Mouse (Mus musculus): Measurements from ENCODE around the gene Zfp598. TPM values are rescaled to one million over a fixed set of nuclear protein-coding genes. Genes with fewer than 3 reads are reported as not detected.

Gene Zfp598
- polyA plus RNA-seq, 1 experiment from 2014 or later: 27.6 TPM

DNA sequence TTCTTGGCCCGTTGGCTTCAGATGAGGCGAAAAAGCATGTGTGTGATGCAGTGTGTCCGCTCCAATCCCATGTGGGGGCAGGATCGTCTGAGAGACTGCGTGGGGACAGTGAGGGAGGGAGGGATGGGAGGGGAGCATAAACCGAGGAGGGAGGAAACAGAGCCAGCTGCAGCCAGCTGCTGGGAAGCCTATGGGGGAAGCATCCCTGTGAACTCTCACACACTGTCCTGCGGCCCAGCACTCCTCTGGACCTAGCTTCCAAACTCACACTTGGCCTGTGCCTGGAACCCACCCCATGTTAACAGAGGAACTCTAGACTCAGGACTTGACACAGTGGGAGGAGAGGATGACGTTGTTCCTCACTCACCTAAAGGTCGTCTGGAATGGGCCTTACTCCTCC lies 30.6 kb upstream of the Zfp598 start:
- Histone ChIP-seq H3K4me1 (peaks cover 52% of the 10 kb centered on the region), H3K27me3 (no peaks in the 10 kb centered on the region), H3K9me3 (replicated peaks) (no peaks in the 10 kb centered on the region), H3K4me2 (no peak overlapping the region), H3K27ac (peak overlapping the region; percentile 89), H3K4me3 (replicated peaks) (no peak overlapping the region), H3K36me3 (peaks cover 48% of the 10 kb centered on the region), H3K9ac (no peak overlapping the region)
- peak; percentile 85 for ATAC-seq (replicated peaks; ENCODE audit: low FRiP score)
- whole genome bisulfite sequencing: 34% methylated on average over 9 of the region's 9 CpGs

DNA sequence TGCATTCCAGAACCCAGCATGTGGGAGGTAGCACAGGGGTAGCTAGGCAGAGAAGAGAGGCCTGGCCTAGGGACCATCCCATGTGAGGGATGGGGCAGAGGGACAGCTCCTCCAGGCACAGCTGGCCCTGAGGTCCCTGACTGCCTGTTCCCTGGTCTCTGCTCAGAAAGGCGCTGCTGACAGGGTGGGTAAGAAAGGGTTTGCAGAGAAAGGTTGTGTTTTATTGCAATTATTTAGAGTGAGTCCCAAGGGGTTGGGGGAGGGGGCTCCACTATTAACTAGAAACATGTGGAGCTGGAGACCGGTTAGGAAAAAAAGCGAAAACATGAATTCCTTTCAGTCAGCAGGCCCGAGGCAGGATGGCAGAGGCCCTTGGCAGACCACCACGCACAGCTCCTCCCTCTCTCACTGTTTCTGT lies 29.9 kb upstream of the Zfp598 start:
- 0 out of 2 replicates have a peak overlapping the region, but pooled peaks have one; percentile 1 for H3K9ac ChIP-seq
- H3K27ac ChIP-seq: peak overlapping the region; percentile 89
- H3K36me3 ChIP-seq: peaks cover 48% of the 10 kb centered on the region
- 50% methylated on average over 5 of the region's 5 CpGs for WGBS
- H3K4me2 ChIP-seq: no peak overlapping the region
- H3K4me3 ChIP-seq (replicated peaks): no peak overlapping the region
- no peaks in the 10 kb centered on the region for H3K27me3 ChIP-seq
- ATAC-seq (replicated peaks; ENCODE audit: low FRiP score): peak; percentile 61
- H3K4me1 ChIP-seq: peaks cover 55% of the 10 kb centered on the region
- H3K9me3 ChIP-seq (replicated peaks): no peaks in the 10 kb centered on the region

DNA sequence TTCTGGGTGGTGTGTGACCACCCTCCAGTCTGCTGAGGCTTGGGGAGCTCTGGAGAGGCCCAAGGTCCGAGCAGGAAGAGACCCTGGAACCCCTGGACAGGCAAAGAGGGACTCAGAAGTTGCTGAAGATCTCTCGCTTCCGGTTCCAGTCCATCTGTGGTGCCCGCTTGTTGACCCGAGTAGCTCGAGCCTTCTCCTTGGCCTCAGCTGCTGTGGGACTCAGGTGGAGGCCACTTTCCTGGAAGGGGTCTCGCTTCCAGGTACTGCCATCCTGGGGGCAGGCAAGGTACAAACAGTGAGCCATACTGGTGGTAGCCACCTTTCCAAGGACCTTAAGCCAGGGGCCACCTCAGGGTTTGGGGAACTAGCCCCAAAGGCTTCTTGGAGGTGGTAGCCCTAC lies 29.4 kb upstream of the Zfp598 start:
- Histone ChIP-seq H3K36me3 (peaks cover 48% of the 10 kb centered on the region), H3K4me1 (peaks cover 58% of the 10 kb centered on the region), H3K9me3 (replicated peaks) (no peaks in the 10 kb centered on the region), H3K4me2 (no peak overlapping the region), H3K9ac (0 out of 2 replicates have a peak overlapping the region, but pooled peaks have one; percentile 17), H3K27me3 (no peaks in the 10 kb centered on the region), H3K27ac (peak overlapping the region; percentile 89), H3K4me3 (replicated peaks) (no peak overlapping the region)
- 83% methylated on average over 7 of the region's 7 CpGs for WGBS
- ATAC-seq (replicated peaks; ENCODE audit: low FRiP score): no peak

DNA sequence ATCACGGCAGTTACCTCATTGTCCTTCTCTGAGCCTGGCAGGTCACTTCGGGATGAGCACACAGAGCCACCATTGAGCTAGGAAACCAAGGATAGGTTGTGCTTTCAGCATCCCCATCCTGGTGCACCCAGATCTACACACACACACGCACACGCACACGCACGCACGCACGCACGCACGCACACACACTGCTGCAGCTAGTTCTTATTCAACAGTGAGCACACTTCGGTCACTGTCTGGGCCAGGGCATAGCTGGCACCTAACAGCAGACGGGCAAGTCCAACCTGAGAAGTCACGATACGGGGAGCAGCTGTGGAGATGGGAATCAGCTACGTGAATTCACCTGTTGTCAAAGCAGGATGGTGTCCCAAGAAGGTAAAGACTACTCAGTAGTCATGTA lies 28.9 kb upstream of the Zfp598 start:
- H3K9me3 ChIP-seq (replicated peaks): no peaks in the 10 kb centered on the region
- peak overlapping the region; percentile 89 for H3K27ac ChIP-seq
- H3K27me3 ChIP-seq: no peaks in the 10 kb centered on the region
- H3K4me2 ChIP-seq: no peak overlapping the region
- no peak overlapping the region for H3K4me3 ChIP-seq (replicated peaks)
- 96% methylated on average over 15 of the region's 15 CpGs for WGBS
- H3K36me3 ChIP-seq: peaks cover 47% of the 10 kb centered on the region
- no peak overlapping the region for H3K9ac ChIP-seq
- H3K4me1 ChIP-seq: peaks cover 63% of the 10 kb centered on the region
- no peak for ATAC-seq (replicated peaks; ENCODE audit: low FRiP score)

DNA sequence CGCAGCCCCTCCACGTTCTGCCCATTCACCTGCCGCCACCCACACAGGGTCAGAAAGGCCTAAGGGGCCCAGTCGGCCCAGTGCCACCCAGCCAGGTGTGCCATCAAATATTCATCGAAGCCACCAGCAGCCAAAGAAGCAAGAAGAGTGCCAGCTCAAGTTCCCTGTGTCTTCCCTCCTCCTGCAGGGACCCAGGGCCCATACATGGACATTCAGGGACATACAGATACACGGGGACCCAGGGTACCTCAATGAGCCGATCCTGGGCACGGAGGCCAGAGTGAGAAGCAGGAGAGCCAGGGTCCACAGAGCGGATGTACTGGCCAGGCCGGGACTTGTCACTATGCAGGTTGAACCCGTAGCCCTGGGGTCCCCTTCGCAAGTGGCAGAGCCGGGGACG lies 27.5 kb upstream of the Zfp598 start:
- no peaks in the 10 kb centered on the region for H3K9me3 ChIP-seq (replicated peaks)
- H3K4me1 ChIP-seq: peaks cover 67% of the 10 kb centered on the region
- peaks cover 40% of the 10 kb centered on the region for H3K36me3 ChIP-seq
- no peak overlapping the region for H3K27ac ChIP-seq
- WGBS: 88% methylated on average over 14 of the region's 14 CpGs
- no peak overlapping the region for H3K4me2 ChIP-seq
- H3K27me3 ChIP-seq: no peaks in the 10 kb centered on the region
- no peak for ATAC-seq (replicated peaks; ENCODE audit: low FRiP score)
- H3K9ac ChIP-seq: no peak overlapping the region
- H3K4me3 ChIP-seq (replicated peaks): no peak overlapping the region

DNA sequence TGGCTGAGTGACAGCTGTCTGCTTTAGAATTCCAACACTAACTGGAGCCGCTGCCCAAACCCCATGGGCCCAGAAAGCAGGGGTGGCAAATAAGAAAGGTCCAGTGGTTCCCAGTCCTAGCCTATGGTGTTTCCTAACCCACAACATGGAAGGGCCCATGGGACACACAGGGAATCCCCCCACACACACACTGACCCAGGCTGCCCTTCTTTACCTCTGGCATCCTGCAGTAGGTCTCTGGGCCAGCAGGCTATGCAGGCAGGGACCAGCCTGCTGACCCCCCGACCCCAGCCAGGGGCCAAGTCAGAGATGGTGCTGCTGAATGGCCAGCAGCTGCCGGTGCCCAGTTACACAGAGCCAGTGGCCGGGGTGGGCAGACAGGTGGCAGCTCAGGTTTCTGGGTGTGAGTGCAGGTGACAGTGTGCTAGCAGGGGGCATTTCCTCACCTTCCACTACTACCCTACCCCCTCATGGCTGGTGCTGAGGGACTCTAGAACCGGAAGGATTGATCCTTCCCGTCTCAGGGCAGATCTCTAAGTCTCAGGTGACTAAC lies 26.6 kb upstream of the Zfp598 start:
- Histone ChIP-seq H3K27me3 (no peaks in the 10 kb centered on the region), H3K27ac (no peak overlapping the region), H3K36me3 (peaks cover 40% of the 10 kb centered on the region), H3K4me1 (peaks cover 73% of the 10 kb centered on the region), H3K9ac (0 out of 2 replicates have a peak overlapping the region, but pooled peaks have one; percentile 2), H3K4me3 (replicated peaks) (no peak overlapping the region), H3K9me3 (replicated peaks) (no peaks in the 10 kb centered on the region), H3K4me2 (peak overlapping the region; percentile 43; the same call in 1 of the 2 replicates)
- ATAC-seq (replicated peaks; ENCODE audit: low FRiP score): no peak
- WGBS: 67% methylated on average over 6 of the region's 6 CpGs

DNA sequence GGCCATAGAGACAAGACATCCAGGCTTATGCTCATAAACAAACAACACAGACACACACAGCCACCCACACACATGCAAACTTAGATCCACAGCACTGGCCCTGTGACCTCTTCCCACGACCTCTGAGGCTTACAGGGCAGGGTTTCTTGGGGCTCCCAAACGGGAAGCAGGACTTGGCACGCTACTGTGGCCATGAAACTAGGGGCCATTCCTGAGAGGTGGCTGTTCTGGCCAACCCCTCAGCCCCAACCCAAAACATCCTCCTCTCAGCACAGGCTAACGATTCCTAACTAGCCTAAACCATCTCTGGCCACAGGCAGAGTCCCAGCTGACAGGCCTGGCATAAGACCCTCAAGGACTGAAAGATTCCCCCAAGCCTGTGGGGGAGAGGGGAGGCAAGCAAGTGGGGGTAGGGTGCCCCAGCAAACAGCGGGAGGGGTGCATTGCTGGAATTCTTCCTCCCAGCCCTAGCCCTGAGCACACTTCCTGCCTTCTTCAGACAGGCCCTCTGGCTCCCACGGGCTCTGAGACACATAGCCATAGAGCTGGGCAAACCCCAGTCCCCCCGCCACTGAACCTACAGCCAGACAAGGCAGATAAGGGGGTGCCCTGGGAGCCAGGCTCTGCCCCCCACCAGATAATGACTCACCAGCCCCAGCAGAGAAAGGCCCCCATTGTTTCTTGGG lies 25.3 kb upstream of the Zfp598 start:
- Histone ChIP-seq H3K4me2 (peak overlapping the region; percentile 43), H3K27me3 (no peaks in the 10 kb centered on the region), H3K27ac (peak overlapping the region; percentile 88), H3K36me3 (peaks cover 33% of the 10 kb centered on the region), H3K4me3 (replicated peaks) (peak overlapping the region; percentile 17), H3K9me3 (replicated peaks) (no peaks in the 10 kb centered on the region), H3K9ac (peak overlapping the region; percentile 0; the same call in 1 of the 2 replicates), H3K4me1 (peaks cover 71% of the 10 kb centered on the region)
- 28% methylated on average over 7 of the region's 7 CpGs for WGBS
- ATAC-seq (replicated peaks; ENCODE audit: low FRiP score): 0 out of 2 replicates have a peak, but pooled peaks have one; percentile 13

DNA sequence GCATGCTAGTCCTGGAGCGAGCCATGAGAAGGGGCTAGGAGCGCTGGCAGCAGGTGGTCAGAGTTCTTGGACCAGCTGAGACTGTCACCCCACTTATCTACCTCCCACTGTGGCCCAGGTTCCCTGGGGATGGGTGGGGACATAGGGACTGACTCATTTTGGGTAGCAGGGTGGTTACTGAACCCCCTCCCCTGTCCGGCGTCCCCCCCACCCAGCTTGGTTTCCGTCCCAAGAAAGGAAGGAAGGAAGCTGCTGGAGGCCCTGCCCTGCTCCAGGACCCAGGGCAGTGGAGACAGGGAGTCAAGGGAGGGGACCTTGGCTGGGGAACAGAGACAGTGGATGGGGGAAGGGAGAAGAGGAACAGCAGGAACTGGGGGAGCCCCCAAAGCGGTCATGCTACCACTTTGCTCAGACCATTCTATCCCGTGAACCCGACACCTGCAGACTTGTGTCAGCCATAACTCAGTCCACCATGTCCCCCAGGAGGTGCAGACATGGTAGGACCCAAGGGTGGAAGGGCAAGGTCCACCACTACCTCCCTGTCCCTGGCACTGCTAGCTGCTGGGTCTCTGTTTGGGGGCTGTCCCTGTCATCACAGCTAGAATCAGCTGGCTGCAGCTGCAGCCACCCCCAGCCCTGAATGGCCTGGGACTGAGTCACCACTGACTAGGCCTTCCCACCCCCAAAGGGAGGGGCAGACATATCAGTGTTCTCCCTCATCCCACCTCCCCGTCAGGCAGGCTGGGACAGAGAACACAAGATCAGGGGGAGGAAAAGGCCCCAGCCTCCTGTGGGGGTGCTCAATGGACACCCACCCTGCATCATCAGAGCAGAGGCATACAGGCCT lies 24.4 kb upstream of the Zfp598 start:
- no peaks in the 10 kb centered on the region for H3K9me3 ChIP-seq (replicated peaks)
- peaks cover 25% of the 10 kb centered on the region for H3K36me3 ChIP-seq
- peak overlapping the region; percentile 43 for H3K4me2 ChIP-seq
- H3K27me3 ChIP-seq: no peaks in the 10 kb centered on the region
- peak overlapping the region; percentile 88 for H3K27ac ChIP-seq
- 70% methylated on average over 9 of the region's 9 CpGs for WGBS
- peak overlapping the region; percentile 0; the same call in 1 of the 2 replicates for H3K9ac ChIP-seq
- peaks cover 70% of the 10 kb centered on the region for H3K4me1 ChIP-seq
- peak; percentile 20; the same call in 1 of the 2 replicates for ATAC-seq (replicated peaks; ENCODE audit: low FRiP score)
- peak overlapping the region; percentile 17 for H3K4me3 ChIP-seq (replicated peaks)

DNA sequence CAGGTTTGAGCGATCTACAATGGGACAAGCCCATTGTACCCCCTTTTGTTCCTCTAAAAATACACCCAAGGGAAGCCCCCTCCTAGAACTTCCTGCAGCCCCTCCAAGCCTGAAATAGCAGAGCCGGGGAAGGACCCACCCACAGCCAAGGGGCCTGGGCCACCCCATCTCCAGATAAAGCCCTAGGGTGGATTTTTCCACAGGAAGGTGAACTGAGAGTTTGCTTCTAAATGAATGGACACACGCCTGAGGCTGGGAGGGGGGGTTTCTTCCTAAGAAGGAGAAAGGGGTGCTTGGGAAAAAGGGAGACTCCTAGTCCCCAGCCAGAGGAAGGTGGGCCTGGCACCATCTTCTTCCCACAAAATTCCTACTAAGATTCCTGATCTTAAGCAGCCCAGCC lies 23.6 kb upstream of the Zfp598 start:
- Histone ChIP-seq H3K27ac (peak overlapping the region; percentile 88), H3K4me2 (peak overlapping the region; percentile 43), H3K4me1 (peaks cover 70% of the 10 kb centered on the region), H3K9me3 (replicated peaks) (no peaks in the 10 kb centered on the region), H3K9ac (no peak overlapping the region), H3K36me3 (peaks cover 17% of the 10 kb centered on the region), H3K4me3 (replicated peaks) (no peak overlapping the region), H3K27me3 (peaks cover 5% of the 10 kb centered on the region; the same call in 1 of the 2 replicates)
- WGBS: 76% methylated on average over 3 of the region's 3 CpGs
- no peak for ATAC-seq (replicated peaks; ENCODE audit: low FRiP score)

DNA sequence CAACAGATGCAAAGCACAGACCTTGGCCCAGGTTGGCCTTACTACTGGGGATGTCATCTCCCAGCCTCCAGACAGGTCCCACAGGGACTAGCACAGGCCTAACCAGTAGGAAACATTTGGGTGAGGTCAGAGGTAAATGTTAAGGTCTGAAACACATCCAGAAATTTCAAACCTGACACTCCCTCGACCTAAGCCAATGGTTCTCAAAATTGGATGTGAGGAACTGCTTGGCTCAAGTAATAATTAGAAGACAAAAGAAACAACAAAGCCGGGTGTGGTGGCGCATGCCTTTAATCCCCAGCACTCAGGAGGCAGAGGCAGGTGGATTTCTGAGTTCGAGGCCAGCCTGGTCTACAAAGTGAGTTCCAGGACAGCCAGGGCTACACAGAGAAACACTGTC lies 23.1 kb upstream of the Zfp598 start:
- peak overlapping the region; percentile 99 for H3K4me2 ChIP-seq
- H3K27ac ChIP-seq: peak overlapping the region; percentile 88
- H3K9me3 ChIP-seq (replicated peaks): no peaks in the 10 kb centered on the region
- peaks cover 10% of the 10 kb centered on the region for H3K27me3 ChIP-seq
- peaks cover 69% of the 10 kb centered on the region for H3K4me1 ChIP-seq
- no peak for ATAC-seq (replicated peaks; ENCODE audit: low FRiP score)
- 79% methylated on average over 4 of the region's 4 CpGs for WGBS
- H3K9ac ChIP-seq: no peak overlapping the region
- no peak overlapping the region for H3K4me3 ChIP-seq (replicated peaks)
- H3K36me3 ChIP-seq: peaks cover 15% of the 10 kb centered on the region; the same call in 1 of the 2 replicates

DNA sequence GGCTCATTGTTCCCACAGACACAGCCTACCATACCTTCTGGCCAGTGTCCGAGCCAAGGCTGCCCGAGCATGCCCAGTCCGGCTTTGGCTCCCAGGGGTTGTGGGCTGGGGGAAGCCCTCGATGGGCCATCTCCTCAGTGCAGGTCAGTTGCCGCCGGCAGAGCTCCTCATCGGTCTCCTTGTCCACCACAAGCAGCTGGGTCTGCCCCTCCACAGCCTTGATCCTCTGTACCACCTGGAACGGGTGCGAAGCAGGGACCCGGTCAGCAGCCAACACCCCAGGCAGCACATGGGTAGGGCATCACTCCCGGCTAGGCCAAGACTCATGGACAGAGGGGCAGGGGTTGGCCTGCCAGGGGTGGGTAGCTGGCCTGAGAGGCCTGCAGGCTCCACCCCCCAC lies 22.0 kb upstream of the Zfp598 start:
- Histone ChIP-seq H3K27me3 (peaks cover 12% of the 10 kb centered on the region), H3K36me3 (peaks cover 5% of the 10 kb centered on the region; the same call in 1 of the 2 replicates), H3K9ac (0 out of 2 replicates have a peak overlapping the region, but pooled peaks have one; percentile 6), H3K4me2 (peak overlapping the region; percentile 99), H3K9me3 (replicated peaks) (no peaks in the 10 kb centered on the region), H3K27ac (peak overlapping the region; percentile 88), H3K4me1 (peaks cover 66% of the 10 kb centered on the region), H3K4me3 (replicated peaks) (peak overlapping the region; percentile 87)
- ATAC-seq (replicated peaks; ENCODE audit: low FRiP score): no peak
- WGBS: 81% methylated on average over 11 of the region's 11 CpGs

All from kidney, embryonic 15.5 days (tissue).